Mouse (Mus musculus) T-helper 1 cell (primary cell): ENCODE data around the gene Smarca2.
"Not testable (repeated sequence)": the region's sequence is repeated elsewhere in the genome, so short reads cannot be mapped to it uniquely, and the experiment has no call there.

ENCODE experiments used
- in situ Hi-C: fragments of 300-600 bp; cut with MboI, MseI; formaldehyde crosslinking; loops from one replicate; pipeline ENCODE4 v1.15.1; 2025; ENCODE audit warnings: high pct_unique_total_duplicates

The Smarca2 gene

DNA sequence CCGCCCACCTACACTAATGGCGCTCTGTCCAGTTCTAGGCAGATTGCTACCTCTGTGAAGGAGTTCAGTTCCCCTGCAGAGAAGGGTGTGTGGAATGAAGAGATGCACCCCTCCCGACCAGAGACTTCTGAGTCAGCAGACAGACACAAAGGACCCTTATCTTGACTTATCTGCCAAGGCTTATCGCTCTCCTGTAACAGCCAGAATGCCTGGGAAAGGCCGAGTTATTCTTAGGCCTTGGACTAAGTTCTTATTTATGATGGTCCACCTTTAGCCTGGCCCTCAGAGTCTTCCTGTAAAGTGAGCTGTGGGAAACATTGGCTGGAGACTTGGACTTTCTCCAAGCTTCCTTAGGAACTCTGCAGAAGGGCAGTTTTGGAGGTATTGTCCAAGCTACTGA, 8.8 kb downstream of the Smarca2 start:
- in situ Hi-C loops = loop anchor here (10.0 kb wide), 1 partner anchor 131 kb away; no protein-coding TSS in a partner anchor

DNA sequence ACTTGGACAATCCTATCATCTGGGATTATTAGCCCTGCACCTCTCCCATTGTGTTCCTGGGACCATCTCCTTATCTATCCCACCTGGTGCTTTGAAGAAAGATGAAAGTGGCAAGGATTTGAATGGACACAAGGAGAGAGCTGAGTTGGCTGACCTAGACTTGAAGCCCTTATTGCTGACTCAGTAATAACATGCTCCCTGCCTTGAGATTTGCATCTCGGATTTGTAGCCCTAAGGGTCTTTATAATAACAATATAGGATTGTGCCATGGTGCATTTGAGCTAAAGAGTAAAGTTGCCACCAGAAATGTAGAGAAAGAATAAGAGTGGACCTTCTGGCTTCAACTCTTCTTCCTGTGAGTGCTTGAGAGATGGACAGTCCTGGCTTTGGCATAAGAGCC, 11.4 kb downstream of the Smarca2 start:
- in situ Hi-C loops = loop anchor here (10.0 kb wide), 1 partner anchor 129 kb away; no protein-coding TSS in a partner anchor

DNA sequence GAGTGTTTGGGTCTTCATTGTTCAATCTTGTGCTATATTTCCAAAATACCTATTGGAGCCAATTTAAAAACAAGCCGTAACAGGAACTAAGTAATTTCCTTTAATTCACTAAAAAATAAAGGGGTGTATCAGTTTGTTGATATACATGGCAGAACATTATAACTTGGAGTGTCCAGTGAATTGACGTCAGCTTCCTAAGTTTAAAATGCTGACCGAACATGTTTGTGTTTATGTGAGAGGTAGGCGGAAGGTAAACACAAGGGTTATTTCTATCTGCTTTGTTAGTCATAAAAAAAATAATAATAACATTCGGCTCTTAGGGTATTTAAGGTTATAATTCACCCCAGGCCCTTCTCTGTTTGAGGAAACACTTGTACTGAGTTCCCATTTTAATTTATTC, 12.4 kb downstream of the Smarca2 start:
- in situ Hi-C loops = loop anchor here (10.0 kb wide), 1 partner anchor 128 kb away; no protein-coding TSS in a partner anchor

DNA sequence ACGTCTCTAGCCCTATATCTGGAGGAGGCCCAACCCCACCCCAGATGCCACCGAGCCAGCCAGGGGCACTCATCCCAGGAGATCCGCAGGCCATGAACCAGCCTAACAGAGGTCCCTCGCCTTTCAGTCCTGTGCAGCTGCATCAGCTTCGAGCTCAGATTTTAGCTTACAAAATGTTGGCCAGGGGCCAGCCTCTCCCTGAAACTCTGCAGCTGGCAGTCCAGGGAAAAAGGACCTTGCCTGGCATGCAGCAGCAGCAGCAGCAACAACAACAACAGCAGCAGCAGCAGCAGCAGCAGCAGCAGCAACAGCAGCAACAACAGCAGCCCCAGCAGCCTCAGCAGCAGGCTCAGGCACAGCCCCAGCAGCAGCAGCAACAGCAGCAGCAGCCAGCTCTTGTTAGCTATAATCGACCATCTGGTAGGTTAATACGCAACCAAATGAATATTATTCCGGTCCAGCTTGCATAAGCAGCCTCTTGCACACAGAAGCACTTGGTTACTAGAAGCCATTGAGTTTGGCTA, 25.9 kb downstream of the Smarca2 start:
- in situ Hi-C loops = no loop called here

DNA sequence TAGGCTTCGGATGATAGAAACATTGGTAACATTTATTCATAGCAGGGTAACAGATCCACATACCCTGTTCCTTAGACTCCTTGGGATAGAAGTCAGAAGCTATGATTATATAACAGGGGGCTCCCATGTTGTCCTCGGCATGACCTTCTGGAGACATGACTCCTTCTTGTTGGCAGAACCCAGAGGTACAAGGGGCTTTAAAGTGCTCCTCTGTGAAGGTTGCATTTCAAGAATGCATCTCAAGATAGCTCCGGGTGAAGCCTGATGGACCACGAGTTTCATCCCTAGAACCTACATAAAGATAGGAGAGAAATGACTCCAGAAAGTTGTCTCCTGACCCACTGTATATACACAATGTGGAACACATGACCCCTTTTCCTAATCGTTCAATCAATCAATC, 27.4 kb downstream of the Smarca2 start:
- in situ Hi-C loops = no loop called here

DNA sequence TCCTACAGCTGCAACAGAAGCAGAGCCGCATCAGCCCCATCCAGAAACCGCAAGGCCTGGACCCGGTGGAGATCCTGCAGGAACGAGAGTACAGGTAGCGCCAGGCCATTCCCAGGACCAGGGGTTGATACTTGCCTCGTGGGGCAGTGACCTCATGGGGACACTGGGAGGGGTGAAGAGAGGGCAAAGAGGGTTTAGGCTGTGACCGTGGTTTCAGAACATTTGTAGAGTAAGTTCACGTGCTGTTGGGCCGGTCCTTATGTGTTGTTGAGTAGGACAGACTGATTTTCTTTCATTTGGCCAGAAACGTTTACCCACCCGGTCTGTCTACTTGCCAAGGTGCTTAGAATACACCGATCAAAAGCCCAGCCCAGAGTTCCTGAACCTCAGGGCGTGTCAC, 35.7 kb downstream of the Smarca2 start:
- in situ Hi-C loops = no loop called here

DNA sequence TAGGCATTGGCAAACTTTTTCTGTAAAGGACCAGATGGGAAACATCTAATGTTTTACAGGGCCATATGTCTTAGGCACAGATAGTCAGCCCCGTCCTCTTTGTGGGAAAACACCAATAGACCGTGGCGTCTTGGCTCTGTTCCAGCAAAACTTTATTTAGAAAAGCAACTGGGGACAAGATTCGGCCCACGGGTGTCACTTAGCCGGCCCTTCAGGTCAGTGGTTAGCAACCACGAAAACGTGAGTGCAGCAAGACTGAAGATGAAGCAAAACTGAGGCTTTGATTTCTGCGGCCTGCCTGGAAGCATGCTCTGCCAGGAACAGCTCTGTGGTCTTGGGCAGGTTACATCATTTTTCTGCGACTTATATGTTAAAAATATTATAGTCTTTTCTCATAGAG, 36.4 kb downstream of the Smarca2 start:
- in situ Hi-C loops = no loop called here

DNA sequence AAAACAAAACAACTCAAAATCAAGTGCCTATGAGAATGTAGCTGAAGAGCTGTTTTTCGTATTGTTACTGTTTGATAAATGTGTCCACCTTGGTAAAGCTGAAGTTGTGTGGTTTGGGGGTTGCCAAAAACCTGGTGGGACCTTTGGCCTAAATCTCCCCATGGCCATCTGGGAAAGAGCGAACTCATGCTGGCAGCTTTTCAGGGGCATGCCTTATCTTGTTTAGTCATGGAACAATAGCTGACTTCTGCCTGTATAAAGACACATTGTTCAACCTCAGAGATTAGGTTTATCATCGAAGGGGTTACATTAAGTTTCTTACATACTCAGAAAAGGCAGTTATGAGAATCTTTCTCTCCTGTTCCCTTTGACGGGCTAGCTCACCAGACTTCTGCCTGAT, 38.2 kb downstream of the Smarca2 start:
- in situ Hi-C loops = no loop called here

DNA sequence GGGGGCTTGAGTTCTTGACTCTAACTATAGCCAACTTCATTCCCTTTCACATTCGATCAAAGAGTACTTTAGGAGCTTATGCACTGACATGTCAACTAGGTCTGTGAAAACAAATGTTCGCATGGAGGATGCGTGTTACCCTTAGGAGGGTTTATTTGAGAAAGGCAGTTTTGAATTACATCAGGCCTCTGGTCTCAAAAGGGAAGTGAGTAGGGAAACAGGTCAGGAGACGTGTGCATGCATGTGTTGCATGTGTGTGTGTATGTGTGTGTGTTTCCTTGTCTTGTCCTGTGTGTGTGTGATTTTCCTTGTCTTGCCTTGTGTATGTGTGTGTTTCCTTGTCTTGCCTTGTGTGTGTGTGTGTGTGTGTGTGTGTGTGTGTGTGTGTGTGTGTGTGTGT, 39.1 kb downstream of the Smarca2 start:
- in situ Hi-C loops = no loop called here

DNA sequence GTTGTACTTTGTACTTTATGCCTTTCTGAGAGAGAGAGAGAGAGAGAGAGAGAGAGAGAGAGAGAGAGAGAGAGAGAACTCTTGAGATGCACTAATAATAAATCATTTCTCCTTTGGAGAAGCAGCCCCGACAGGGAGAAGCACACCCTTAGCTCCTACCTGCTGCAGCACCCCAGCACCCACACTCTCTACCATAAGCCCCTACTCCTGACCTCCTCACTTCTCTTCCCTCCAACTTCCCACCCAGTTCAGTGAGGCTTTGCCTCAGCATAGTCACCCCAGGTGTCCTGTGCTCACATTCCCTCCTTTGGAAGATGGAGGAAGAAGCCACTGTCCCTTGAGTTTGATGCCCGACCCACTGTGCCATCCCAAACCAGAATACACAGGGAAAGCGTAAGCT, 40.2 kb downstream of the Smarca2 start:
- in situ Hi-C loops = no loop called here

DNA sequence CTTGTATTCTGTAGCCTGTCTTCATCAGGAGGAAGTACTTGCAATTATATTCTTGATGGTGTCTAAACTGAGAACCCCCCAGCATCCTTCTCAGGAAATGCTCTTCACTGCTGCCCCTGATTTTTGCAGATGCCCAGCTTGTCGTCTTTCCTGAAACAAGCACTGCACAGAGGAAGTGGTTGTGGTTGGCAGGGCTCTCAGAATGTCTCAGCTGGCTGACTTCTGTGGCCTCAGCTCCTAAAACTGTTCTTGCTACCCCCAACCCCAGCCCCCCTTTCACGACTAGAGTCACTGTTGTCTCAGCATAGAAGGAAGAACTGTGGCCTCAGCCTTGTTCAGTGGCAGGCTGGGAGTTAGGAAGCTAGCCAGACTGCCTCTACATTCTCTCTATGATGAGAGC, 41.3 kb downstream of the Smarca2 start:
- in situ Hi-C loops = no loop called here

DNA sequence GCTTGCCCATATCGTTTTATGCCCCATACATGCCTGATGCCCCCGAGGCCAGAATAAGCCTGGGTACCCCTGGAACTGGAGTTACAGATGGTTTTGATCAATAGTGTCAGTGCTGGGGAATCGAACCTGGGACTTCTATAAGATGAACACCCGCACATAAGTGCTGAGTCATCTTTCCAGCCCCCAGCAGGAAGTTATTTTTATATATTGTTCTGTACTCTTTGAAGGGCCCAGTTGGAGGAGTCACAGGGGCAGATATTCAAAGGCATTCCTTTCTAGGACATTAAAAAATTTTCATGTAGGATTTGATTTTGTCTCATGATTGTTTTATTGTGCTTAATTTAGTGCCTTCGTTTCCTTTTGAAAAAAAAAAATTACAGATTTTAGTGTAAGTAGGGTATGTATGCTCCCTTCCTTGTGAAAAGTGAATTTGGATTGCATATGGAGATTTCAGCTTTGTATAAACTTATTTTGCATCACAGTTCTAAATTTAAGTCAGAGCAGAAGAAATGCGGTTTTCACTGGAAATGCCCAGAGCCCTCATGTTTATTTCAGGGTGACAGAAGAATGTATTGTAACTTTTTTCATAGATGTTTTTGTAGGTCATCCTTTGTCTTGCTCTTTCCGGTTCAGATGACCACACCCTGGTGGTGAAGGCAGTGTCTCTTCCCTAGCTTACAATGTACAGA, 45.9 kb downstream of the Smarca2 start:
- in situ Hi-C loops = no loop called here

DNA sequence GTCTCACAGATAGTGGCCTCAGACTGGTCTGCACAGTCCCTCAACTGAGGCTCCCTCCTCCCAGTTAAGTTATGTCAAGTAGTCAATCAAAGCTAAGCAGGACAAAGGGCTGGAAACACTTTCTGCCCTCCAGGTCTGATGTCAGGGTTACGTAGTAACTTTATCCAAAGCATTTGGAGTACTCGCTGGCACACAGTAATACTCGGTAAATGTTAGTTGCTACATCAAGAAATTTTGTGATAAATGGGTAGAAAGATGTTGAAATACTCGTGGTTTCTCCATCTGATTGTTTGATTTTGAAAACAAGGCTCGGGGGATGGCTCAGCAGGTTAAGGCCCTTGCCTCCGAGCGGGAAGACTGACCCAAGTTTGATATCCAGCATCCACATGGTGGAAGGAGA, 53.5 kb downstream of the Smarca2 start:
- in situ Hi-C loops = no loop called here

DNA sequence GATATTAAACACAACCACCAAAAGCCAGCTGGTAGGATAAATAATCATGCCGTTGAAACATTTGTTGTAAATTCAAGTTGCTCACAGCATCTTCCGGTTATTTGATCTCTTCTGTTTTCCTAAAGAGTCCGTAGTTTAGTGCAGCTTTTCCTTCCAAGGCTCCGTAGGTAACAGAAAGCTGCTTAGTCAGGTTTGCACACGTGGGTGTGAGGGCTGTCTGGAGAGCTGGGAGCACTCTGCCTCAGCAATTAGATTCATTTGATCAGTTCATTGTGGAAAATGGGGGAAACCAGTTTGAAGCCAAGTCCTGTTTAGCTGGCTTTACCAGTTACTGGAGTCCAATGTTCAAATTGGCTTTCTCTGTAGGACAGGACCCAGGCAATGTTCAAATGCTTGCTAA, 55.1 kb downstream of the Smarca2 start:
- in situ Hi-C loops = no loop called here

DNA sequence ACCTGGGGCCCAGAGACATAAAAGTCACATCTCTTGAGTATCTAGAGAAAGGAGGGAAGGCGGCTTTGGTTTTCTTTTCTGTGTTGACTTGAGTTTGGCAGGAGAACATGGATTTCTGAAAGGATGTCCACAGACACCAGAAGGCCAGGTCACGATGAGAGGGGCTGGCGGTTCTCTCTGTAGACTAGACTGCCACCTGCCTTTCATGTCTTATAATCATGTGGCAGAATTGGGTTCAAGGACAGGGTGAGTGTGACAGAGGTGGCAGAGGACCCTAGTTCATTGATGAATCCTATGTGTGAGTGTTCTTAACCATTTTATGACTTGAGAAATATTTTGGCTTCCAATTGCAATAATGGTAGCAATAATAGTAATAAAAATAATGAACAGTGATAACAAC, 56.3 kb downstream of the Smarca2 start:
- in situ Hi-C loops = no loop called here

DNA sequence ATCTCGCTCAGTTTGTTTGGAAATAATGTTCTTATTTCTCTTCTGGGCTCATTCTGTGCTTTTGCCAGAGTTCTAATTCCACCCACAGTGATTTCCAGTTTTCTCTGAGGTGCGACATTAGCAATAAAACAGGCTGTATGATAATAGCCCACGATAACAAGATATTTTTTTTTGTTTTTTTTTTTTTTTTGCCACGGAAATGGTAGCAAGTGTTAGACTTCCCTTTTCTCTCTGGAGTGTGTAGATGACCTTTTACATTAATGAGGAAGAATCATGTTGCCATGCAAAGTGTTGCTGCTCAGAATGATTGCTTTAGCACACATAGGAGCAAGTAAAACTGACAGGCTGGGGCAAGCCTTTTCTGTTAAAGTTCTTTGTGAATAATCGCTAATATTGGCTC, 61.5 kb downstream of the Smarca2 start:
- in situ Hi-C loops = no loop called here

DNA sequence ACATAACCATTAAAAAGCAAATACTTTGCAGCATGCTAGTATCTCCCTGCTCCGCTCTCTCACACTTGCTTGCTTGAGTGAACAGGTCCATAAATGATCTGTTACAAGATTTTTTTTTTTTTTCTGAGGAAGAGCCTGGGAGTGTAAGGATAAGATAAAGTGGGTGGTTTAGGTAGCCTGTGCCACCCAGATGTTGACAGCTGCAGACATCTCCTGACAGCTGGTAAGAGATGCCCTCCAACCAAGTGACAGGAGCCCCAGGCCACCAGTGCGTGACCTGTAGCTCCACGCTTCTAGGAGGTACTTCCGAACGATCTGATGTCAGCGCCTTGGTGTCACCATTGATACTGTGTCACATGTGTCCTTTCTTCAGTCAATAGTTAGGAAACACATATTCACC, 65.2 kb downstream of the Smarca2 start:
- in situ Hi-C loops = no loop called here

DNA sequence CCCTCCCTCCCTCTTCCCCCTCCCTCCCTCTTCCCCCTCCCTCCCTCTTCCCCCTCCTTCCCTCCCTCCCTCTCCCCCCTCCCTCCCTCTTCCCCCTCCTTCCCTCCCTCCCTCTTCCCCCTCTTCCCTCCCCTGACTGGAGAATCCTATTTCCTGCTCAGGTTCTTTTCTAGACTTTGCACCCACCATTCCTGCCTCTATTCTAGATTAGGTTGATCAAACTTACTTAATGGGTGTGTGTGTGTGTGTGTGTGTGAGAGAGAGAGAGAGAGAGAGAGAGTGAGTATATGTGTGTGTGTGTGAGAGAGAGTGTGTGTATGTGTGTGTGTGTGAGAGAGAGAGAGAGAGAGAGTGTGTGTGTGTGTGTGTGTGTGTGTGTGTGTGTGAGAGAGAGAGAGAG, 66.6 kb downstream of the Smarca2 start:
- in situ Hi-C loops = not testable (repeated sequence)

DNA sequence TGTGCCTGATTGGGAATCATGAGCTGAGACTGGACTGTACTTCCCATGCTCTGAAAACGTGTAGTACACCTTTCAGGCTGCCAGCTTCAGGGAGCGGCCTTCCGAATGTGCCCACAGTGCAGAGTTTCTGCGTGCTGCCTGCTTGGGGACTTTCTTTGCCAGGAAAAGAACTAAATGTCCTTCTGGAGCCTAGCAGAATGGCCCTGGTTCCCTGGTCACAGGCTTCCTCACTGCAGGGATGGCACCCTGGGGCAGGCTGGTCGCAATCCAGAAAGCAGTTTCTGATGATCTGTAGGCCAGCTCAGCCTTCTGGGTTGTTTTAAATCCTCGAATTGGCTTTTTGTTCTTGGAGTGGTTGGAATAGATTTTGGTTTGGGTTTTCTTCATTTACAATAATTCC, 71.1 kb downstream of the Smarca2 start:
- in situ Hi-C loops = no loop called here

DNA sequence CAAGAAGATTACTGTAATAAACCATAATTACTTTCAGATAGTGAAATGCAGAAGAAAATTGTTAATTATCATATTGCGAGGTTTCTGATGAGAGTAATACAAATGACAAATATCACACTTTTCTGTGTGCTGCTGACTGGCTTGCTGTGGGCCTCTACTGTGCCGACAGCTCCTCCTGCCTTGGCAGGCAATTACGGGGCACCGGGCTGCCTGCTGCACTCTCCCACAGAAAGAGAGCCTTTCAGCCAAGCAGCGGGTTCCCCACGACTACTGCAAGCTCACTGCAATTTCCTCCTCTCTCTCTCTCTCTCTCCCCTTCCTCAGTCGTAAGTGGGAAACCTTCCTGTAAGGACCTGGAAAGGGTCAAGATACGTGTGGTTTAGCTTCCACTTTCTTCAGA, 73.7 kb downstream of the Smarca2 start:
- in situ Hi-C loops = no loop called here

DNA sequence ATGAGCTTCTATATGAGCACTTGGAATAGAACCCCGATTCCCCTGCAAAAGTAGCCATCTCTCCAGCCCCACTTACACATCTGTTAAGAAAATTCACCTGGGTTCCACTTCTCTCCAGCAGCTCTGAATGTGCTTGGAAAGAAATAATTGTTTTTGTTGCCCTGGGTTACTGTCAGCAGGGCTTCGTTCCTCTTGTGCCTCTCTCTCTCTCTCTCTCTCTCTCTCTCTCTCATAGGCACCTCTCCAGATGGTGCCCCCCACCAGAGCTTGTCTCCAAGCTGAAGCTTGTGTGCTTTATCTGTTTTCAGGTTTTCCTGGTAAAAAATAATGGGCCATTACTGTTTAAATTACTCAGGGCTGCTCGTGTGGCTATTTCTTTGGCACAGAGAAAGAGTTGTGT, 74.8 kb downstream of the Smarca2 start:
- in situ Hi-C loops = no loop called here

DNA sequence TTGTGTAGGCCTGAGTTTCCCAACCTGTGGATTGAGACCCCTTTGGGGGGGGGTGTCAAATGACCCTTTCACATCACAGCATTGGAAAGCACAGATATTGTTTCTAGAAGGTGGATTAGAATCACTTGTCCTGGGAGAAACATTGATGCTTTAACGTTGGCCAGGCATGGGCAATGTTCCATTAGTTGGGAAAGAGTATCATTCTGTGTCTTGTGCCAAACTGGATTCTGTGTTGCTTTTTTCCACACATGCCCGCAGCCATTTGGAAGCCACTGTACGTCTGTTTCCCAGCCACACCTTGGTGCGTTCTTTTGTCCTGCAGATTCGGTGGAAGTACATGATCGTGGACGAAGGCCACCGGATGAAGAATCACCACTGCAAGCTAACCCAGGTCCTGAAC, 76.7 kb downstream of the Smarca2 start:
- in situ Hi-C loops = no loop called here

DNA sequence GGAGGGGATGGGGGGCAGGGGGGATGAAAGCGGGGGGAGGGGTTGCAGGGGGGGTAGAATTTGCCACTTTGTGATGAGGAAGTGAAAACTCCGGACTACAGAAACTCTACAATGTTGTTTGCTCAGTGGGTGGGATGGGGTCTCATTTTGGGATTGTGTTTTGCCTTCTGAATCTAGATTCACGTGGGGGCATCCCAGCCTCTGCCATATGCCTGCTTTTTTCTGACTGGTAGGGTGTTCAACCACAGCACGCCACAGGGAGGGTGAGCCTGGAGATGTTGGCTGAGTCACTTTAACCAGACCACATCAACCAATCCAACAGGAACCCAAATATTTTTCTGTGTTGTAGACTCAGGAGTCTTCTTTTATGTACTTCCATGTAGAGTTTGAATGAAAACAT, 77.3 kb downstream of the Smarca2 start:
- in situ Hi-C loops = no loop called here

DNA sequence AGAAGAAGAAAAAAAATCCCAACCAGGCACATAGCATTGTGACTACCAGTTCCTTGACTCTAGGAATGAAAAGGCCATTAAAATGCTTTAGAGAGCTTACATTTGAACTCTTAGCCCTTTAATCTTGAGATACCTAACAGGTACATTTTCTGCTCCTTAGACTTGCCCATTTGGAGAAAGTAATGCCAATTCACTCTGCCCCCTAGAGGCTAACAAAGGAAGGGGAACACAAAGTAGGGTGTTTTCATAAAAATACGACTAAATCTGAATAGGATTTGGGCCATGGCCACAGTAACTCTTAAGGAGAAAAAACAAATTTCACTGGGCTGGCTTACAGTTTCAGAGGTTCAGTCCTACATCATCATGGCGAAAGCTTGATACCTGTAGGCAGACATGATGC, 77.9 kb downstream of the Smarca2 start:
- in situ Hi-C loops = no loop called here
